Mouse (Mus musculus) 3134 (cell line): ENCODE results near the gene Atp2a2.
A peak's percentile ranks its signal among the peaks of the same experiment; 100 is the strongest.

Experiments
- DNase-seq: peaks from one replicate; pipeline ENCODE4 v3.0.0-alpha.2; 2011; ENCODE audit warnings: low spot score; ENCODE audit not compliant: insufficient read length; ENCODE audit errors: extremely low read depth

Atp2a2 gene

GRCm38 (mm10) chr5:122520254-122521129 lies 18.5 kb upstream of the Atp2a2 start:
- no peak for DNase-seq

- peak; percentile 56 for DNase-seq
Measured at GRCm38 (mm10) chr5:122519043-122519660, 17.1 kb upstream of the Atp2a2 start.

GRCm38 (mm10) chr5:122518247-122518646 lies 16.2 kb upstream of the Atp2a2 start:
- DNase-seq, result no peak

- DNase-seq, result no peak
Measured at GRCm38 (mm10) chr5:122516901-122517300, 14.9 kb upstream of the Atp2a2 start.

GRCm38 (mm10) chr5:122516029-122516730 lies 14.2 kb upstream of the Atp2a2 start:
- no peak for DNase-seq

- DNase-seq, result no peak
Measured at GRCm38 (mm10) chr5:122514127-122514521, 12.1 kb upstream of the Atp2a2 start.

GRCm38 (mm10) chr5:122513421-122514126 lies 11.5 kb upstream of the Atp2a2 start:
- DNase-seq, result no peak

GRCm38 (mm10) chr5:122512011-122512410 lies 10.0 kb upstream of the Atp2a2 start:
- no peak for DNase-seq

- peak; percentile 55 for DNase-seq
Measured at GRCm38 (mm10) chr5:122511405-122511804, 9.4 kb upstream of the Atp2a2 start.

GRCm38 (mm10) chr5:122510651-122511157 lies 8.7 kb upstream of the Atp2a2 start:
- no peak for DNase-seq

GRCm38 (mm10) chr5:122509608-122510007 lies 7.6 kb upstream of the Atp2a2 start:
- no peak for DNase-seq

GRCm38 (mm10) chr5:122508861-122509306 lies 6.9 kb upstream of the Atp2a2 start:
- DNase-seq, result no peak

GRCm38 (mm10) chr5:122507396-122507795 lies 5.4 kb upstream of the Atp2a2 start:
- DNase-seq, result no peak

- DNase-seq, result no peak
Measured at GRCm38 (mm10) chr5:122506462-122506861, 4.4 kb upstream of the Atp2a2 start.

- DNase-seq, result no peak
Measured at GRCm38 (mm10) chr5:122505554-122505953, 3.5 kb upstream of the Atp2a2 start.

- DNase-seq, result no peak
Measured at GRCm38 (mm10) chr5:122503760-122504119, 1.7 kb upstream of the Atp2a2 start.

- DNase-seq, result no peak
Measured at GRCm38 (mm10) chr5:122503015-122503759, 1.2 kb upstream of the Atp2a2 start.

GRCm38 (mm10) chr5:122501101-122502076 lies 636 bp downstream of the Atp2a2 start:
- peak; percentile 72 for DNase-seq

GRCm38 (mm10) chr5:122500563-122500962 lies 1.5 kb downstream of the Atp2a2 start:
- DNase-seq, result no peak
